In genomic region chr9:120919130-120919529, GRCm38 (mm10) we compare ENCODE assay signal across 14 mouse cellular contexts. TPM values are rescaled to one million over a fixed set of nuclear protein-coding genes. Genes with fewer than 3 reads are reported as not detected.
DNase-seq lines count a peak whose midpoint lies in the region; ATAC-seq and TF ChIP-seq lines count a peak whose summit lies in the region.
"Had no signal": no experiment of that assay in that cellular context is flagged by ENCODE, and none has a peak within 500 bp of the region (broad histone marks: within the 10 kb centered on the region; RNA-seq: fewer than 3 reads in every experiment).

No protein-coding gene starts in this region.

- no peak overlapping the region for H3K4me3 ChIP-seq in kidney, embryonic 14.5 days (ENCODE audit: low read length)
- H3K4me3 ChIP-seq in MEL (ENCODE audit: control insufficient read depth in 1 of 2, insufficient read depth in 1 of 2, low read depth in 2 of 2, low read length in 2 of 2): peak overlapping the region; percentile 50 to 60
- H3K4me3 ChIP-seq in limb, embryonic 12.5 days (replicated peaks): no peak overlapping the region
- no peak overlapping the region for H3K4me3 ChIP-seq in stomach, embryonic 16.5 days (replicated peaks; ENCODE audit: low read length)
- no peak overlapping the region for H3K4me3 ChIP-seq in midbrain, embryonic 11.5 days (ENCODE audit: low read depth, low read length)
- no peak overlapping the region for H3K4me3 ChIP-seq in kidney, adult 2 months (ENCODE audit: insufficient read depth, low read depth, low read length)
- H3K4me3 ChIP-seq: gastrocnemius, adult 2 months; neural tube, embryonic 12.5 days had no signal

- DNase-seq in kidney, adult 11 months: no peak
- DNase-seq in MEL (ENCODE audit: low read depth, low spot score): peak; percentile 66
- DNase-seq in midbrain, embryonic 11.5 days (ENCODE audit: low spot score, missing footprints): no peak
- DNase-seq in thymus, postnatal 36 days: no peak
- DNase-seq in kidney, adult 2 months: no peak
- DNase-seq: cerebellum, adult 11-12 months; gastrocnemius, adult 2 months; kidney, postnatal 25 days; thymus, postnatal 14 days had no signal

- no peaks in the 10 kb centered on the region for H3K27me3 ChIP-seq in kidney, embryonic 14.5 days (ENCODE audit: control insufficient read depth, insufficient read depth, low read length)
- no peaks in the 10 kb centered on the region for H3K27me3 ChIP-seq in MEL (ENCODE audit: control insufficient read depth in 1 of 2, insufficient read depth in 2 of 2, low read length in 2 of 2)
- H3K27me3 ChIP-seq in limb, embryonic 12.5 days: no peaks in the 10 kb centered on the region
- H3K27me3 ChIP-seq in stomach, embryonic 16.5 days (ENCODE audit: control insufficient read depth, insufficient read depth, low read length): no peaks in the 10 kb centered on the region
- H3K27me3 ChIP-seq in midbrain, embryonic 11.5 days (ENCODE audit: control insufficient read depth, insufficient read depth, low read length): no peaks in the 10 kb centered on the region
- no peaks in the 10 kb centered on the region for H3K27me3 ChIP-seq in kidney, adult 2 months (replicated peaks; ENCODE audit: control insufficient read depth, insufficient read depth, low read length)
- H3K27me3 ChIP-seq: neural tube, embryonic 12.5 days had no signal

- no peaks in the 10 kb centered on the region for H3K9me3 ChIP-seq in kidney, embryonic 14.5 days (ENCODE audit: control insufficient read depth, low read length)
- H3K9me3 ChIP-seq in MEL (replicated peaks; ENCODE audit: insufficient read depth, low read length): no peaks in the 10 kb centered on the region
- H3K9me3 ChIP-seq in limb, embryonic 12.5 days: peaks cover 6% of the 10 kb centered on the region; the same call in 1 of the 2 replicates
- H3K9me3 ChIP-seq in stomach, embryonic 16.5 days (replicated peaks; ENCODE audit: control insufficient read depth, low read length): no peaks in the 10 kb centered on the region
- no peaks in the 10 kb centered on the region for H3K9me3 ChIP-seq in midbrain, embryonic 11.5 days (ENCODE audit: control insufficient read depth, low read length)

- H3K9ac ChIP-seq in kidney, embryonic 14.5 days (ENCODE audit: low read depth, low read length): no peak overlapping the region
- H3K9ac ChIP-seq in MEL (ENCODE audit: control insufficient read depth, low read depth, low read length, poor library complexity, severe bottlenecking): peak overlapping the region; percentile 30; the same call in 1 of the 2 replicates
- H3K9ac ChIP-seq in limb, embryonic 12.5 days (replicated peaks): no peak overlapping the region
- peak overlapping the region; percentile 36; the same call in 1 of the 2 replicates for H3K9ac ChIP-seq in stomach, embryonic 16.5 days (ENCODE audit: low read length)
- H3K9ac ChIP-seq in midbrain, embryonic 11.5 days (ENCODE audit: low read length): no peak overlapping the region
- H3K9ac ChIP-seq: neural tube, embryonic 12.5 days had no signal

- no peak for TF ChIP-seq POLR2A in MEL (IDR thresholded peaks at IDR 0.05; ENCODE audit: control insufficient read depth in 1 of 2, insufficient read depth in 1 of 2, low read depth in 1 of 2, low read length in 2 of 2, poor library complexity in 1 of 2)
- TF ChIP-seq POLR2A in kidney, adult 2 months (IDR thresholded peaks at IDR 0.05; ENCODE audit: low read depth, low read length): no peak

- H3K4me1 ChIP-seq in kidney, embryonic 14.5 days (ENCODE audit: control insufficient read depth, insufficient read depth, low read length): 0 out of 2 replicates have a peak, but pooled peaks cover 9% of the 10 kb centered on the region
- peaks cover 5 to 18% of the 10 kb centered on the region in 2 experiments for H3K4me1 ChIP-seq in MEL (ENCODE audit: control insufficient read depth in 1 of 2, insufficient read depth in 2 of 2, low read length in 2 of 2)
- H3K4me1 ChIP-seq in limb, embryonic 12.5 days (replicated peaks): peaks cover 9% of the 10 kb centered on the region; the same call in 1 of the 2 replicates
- peaks cover 8% of the 10 kb centered on the region for H3K4me1 ChIP-seq in stomach, embryonic 16.5 days (ENCODE audit: control insufficient read depth, insufficient read depth, low read length)
- no peaks in the 10 kb centered on the region for H3K4me1 ChIP-seq in midbrain, embryonic 11.5 days (ENCODE audit: control insufficient read depth, insufficient read depth, low read length)
- no peaks in the 10 kb centered on the region for H3K4me1 ChIP-seq in kidney, adult 2 months (ENCODE audit: control insufficient read depth, insufficient read depth, low read length)

- no peak overlapping the region for H3K27ac ChIP-seq in kidney, embryonic 14.5 days (ENCODE audit: low read depth, low read length)
- peak overlapping the region; percentile 21; the same call in 1 of the 2 replicates for H3K27ac ChIP-seq in MEL (ENCODE audit: control insufficient read depth, low read depth, low read length)
- H3K27ac ChIP-seq in limb, embryonic 12.5 days: no peak overlapping the region
- H3K27ac ChIP-seq in stomach, embryonic 16.5 days (ENCODE audit: low read length): peak overlapping the region; percentile 94
- no peak overlapping the region for H3K27ac ChIP-seq in midbrain, embryonic 11.5 days (ENCODE audit: low read depth, low read length)
- H3K27ac ChIP-seq in kidney, adult 2 months (ENCODE audit: insufficient read depth, low read depth, low read length): no peak overlapping the region
- H3K27ac ChIP-seq: gastrocnemius, adult 2 months; macrophage; neural tube, embryonic 12.5 days had no signal

- WGBS in kidney, embryonic 14.5 days: 58% methylated on average over 5 of the region's 5 CpGs
- WGBS in limb, embryonic 12.5 days: 81% methylated on average over 5 of the region's 5 CpGs
- 49% methylated on average over 5 of the region's 5 CpGs for WGBS in stomach, embryonic 16.5 days
- 81% methylated on average over 5 of the region's 5 CpGs for WGBS in midbrain, embryonic 11.5 days
- WGBS in kidney, adult 2 months: 78% methylated on average over 5 of the region's 5 CpGs

- TF ChIP-seq RAD21 in MEL (IDR thresholded peaks at IDR 0.05; ENCODE audit: low read depth, low read length): no peak

- peak; percentile 37; the same call in 1 of the 2 replicates for ATAC-seq in kidney, embryonic 14.5 days (ENCODE audit: low FRiP score, low TSS enrichment)
- ATAC-seq in limb, embryonic 12.5 days (ENCODE audit: insufficient number of reproducible peaks, insufficient read depth, low FRiP score, low TSS enrichment, low read depth): 0 out of 2 replicates have a peak, but pooled peaks have one; percentile 31
- ATAC-seq in stomach, embryonic 16.5 days (ENCODE audit: insufficient read depth, low FRiP score): peak; percentile 89
- ATAC-seq in midbrain, embryonic 11.5 days (ENCODE audit: low FRiP score): no peak

- TF ChIP-seq EP300 in MEL (IDR thresholded peaks at IDR 0.05; ENCODE audit: low read depth in 1 of 2, low read length in 2 of 2): no peak

- H3K4me2 ChIP-seq in kidney, embryonic 14.5 days (replicated peaks; ENCODE audit: low read depth, low read length): no peak overlapping the region
- no peak overlapping the region for H3K4me2 ChIP-seq in limb, embryonic 12.5 days
- peak overlapping the region; percentile 20; the same call in 1 of the 2 replicates for H3K4me2 ChIP-seq in stomach, embryonic 16.5 days (ENCODE audit: low read depth, low read length)
- no peak overlapping the region for H3K4me2 ChIP-seq in midbrain, embryonic 11.5 days
- H3K4me2 ChIP-seq: neural tube, embryonic 12.5 days had no signal

- no peaks in the 10 kb centered on the region for H3K36me3 ChIP-seq in kidney, embryonic 14.5 days (ENCODE audit: control insufficient read depth, insufficient read depth, low read length)
- H3K36me3 ChIP-seq in MEL (ENCODE audit: control insufficient read depth in 1 of 2, insufficient read depth in 2 of 2, low read length in 2 of 2): peaks cover 0 to 10% of the 10 kb centered on the region in 2 experiments; a peak in 2 of 4 replicates
- no peaks in the 10 kb centered on the region for H3K36me3 ChIP-seq in limb, embryonic 12.5 days
- no peaks in the 10 kb centered on the region for H3K36me3 ChIP-seq in stomach, embryonic 16.5 days (ENCODE audit: control insufficient read depth, insufficient read depth, low read length)
- H3K36me3 ChIP-seq in midbrain, embryonic 11.5 days (ENCODE audit: control insufficient read depth, insufficient read depth, low read length): no peaks in the 10 kb centered on the region
- no peaks in the 10 kb centered on the region for H3K36me3 ChIP-seq in kidney, adult 2 months (ENCODE audit: control insufficient read depth, insufficient read depth, low read length)
- H3K36me3 ChIP-seq: neural tube, embryonic 12.5 days had no signal

- no peak for TF ChIP-seq CTCF in MEL (IDR thresholded peaks at IDR 0.05 in 2 of 3, conservative IDR thresholded peaks at IDR 0.05 in 1 of 3; ENCODE audit: control insufficient read depth in 1 of 3, insufficient read depth in 1 of 3, low read depth in 2 of 3, low read length in 3 of 3, poor library complexity in 1 of 3, severe bottlenecking in 1 of 3)
- TF ChIP-seq CTCF in kidney, adult 2 months (conservative IDR thresholded peaks at IDR 0.05; ENCODE audit: insufficient read depth, insufficient read length, low read depth, low read length): no peak

- no peaks in the 10 kb centered on the region for H3K79me2 ChIP-seq in MEL (ENCODE audit: control insufficient read depth, insufficient read depth, low read length, poor library complexity)

TF ChIP-seq in MEL, 35 proteins besides CTCF, POLR2A, EP300 and RAD21:
- 0 out of 2 replicates have a peak, but pooled peaks have one; percentile 2 for TF ChIP-seq MAX (IDR thresholded peaks at IDR 0.05; ENCODE audit: low read length)
- TF ChIP-seq ELF1 (IDR thresholded peaks at IDR 0.05; ENCODE audit: low read depth, low read length): 0 out of 2 replicates have a peak, but pooled peaks have one; percentile 34
- 0 out of 2 replicates have a peak, but pooled peaks have one; percentile 6 for TF ChIP-seq SIN3A (IDR thresholded peaks at IDR 0.05; ENCODE audit: low read length)
- TF ChIP-seq UBTF (IDR thresholded peaks at IDR 0.05; ENCODE audit: borderline replicate concordance, insufficient read depth, low read depth, low read length): no peak

RNA-seq across cellular contexts. Expression of gene Ctnnb1, which starts 9.9 kb away (rescaled TPM):
- 479 and 740 TPM in 2 replicates for polyA plus RNA-seq in kidney, embryonic 14.5 days (2014; fragmentation: Nextera tagmentation; extraction: Ambion mirVana)
- total RNA-seq in MEL (2012; rRNA removed): 269 and 302 TPM in 2 replicates
- polyA plus RNA-seq in MEL (2012; ENCODE audit: insufficient read depth in 1 of 2, insufficient read length in 2 of 2, low read depth in 1 of 2, low replicate concordance in 2 of 2, missing spikeins in 1 of 2): 100 to 1,000 TPM; 377 to 701 TPM
- 728 and 739 TPM in 2 replicates for polyA plus RNA-seq in limb, embryonic 12.5 days (2016; fragmentation: Nextera tagmentation; extraction: Ambion mirVana)
- 486 and 539 TPM in 2 replicates for polyA plus RNA-seq in stomach, embryonic 16.5 days (2015; fragmentation: Nextera tagmentation; extraction: Ambion mirVana)
- 999 and 1,044 TPM in 2 replicates for polyA plus RNA-seq in midbrain, embryonic 11.5 days (2014; fragmentation: Nextera tagmentation; extraction: Ambion mirVana)
- 102 and 156 TPM in 2 replicates for polyA plus RNA-seq in kidney, adult 2 months (2012; rRNA removed)

Comparison
In these comparisons a context has a peak if more than half of its experiments do, and no peak if none do; other contexts are left out.
1. H3K27ac ChIP-seq: peak in MEL (single experiment) and stomach, embryonic 16.5 days (single experiment); none in kidney, embryonic 14.5 days (single experiment), limb, embryonic 12.5 days (single experiment), midbrain, embryonic 11.5 days (single experiment) and kidney, adult 2 months (single experiment).
2. H3K4me3 ChIP-seq: peak in MEL (2 of 2); none in kidney, embryonic 14.5 days (single experiment), limb, embryonic 12.5 days (single experiment), stomach, embryonic 16.5 days (single experiment), midbrain, embryonic 11.5 days (single experiment) and kidney, adult 2 months (single experiment).
3. H3K9ac ChIP-seq: peak in MEL (single experiment) and stomach, embryonic 16.5 days (single experiment); none in kidney, embryonic 14.5 days (single experiment), limb, embryonic 12.5 days (single experiment) and midbrain, embryonic 11.5 days (single experiment).